Mouse (Mus musculus): ENCODE results near the gene Ddit4. TPM values are rescaled to one million over a fixed set of nuclear protein-coding genes. Genes with fewer than 3 reads are reported as not detected.
"Not testable (repeated sequence)": the region's sequence is repeated elsewhere in the genome, so short reads cannot be mapped to it uniquely, and the experiment has no call there.

The Ddit4 gene
- polyA plus RNA-seq (2012; fragmentation: generic; extraction: Trizol) = 266 TPM

DNA sequence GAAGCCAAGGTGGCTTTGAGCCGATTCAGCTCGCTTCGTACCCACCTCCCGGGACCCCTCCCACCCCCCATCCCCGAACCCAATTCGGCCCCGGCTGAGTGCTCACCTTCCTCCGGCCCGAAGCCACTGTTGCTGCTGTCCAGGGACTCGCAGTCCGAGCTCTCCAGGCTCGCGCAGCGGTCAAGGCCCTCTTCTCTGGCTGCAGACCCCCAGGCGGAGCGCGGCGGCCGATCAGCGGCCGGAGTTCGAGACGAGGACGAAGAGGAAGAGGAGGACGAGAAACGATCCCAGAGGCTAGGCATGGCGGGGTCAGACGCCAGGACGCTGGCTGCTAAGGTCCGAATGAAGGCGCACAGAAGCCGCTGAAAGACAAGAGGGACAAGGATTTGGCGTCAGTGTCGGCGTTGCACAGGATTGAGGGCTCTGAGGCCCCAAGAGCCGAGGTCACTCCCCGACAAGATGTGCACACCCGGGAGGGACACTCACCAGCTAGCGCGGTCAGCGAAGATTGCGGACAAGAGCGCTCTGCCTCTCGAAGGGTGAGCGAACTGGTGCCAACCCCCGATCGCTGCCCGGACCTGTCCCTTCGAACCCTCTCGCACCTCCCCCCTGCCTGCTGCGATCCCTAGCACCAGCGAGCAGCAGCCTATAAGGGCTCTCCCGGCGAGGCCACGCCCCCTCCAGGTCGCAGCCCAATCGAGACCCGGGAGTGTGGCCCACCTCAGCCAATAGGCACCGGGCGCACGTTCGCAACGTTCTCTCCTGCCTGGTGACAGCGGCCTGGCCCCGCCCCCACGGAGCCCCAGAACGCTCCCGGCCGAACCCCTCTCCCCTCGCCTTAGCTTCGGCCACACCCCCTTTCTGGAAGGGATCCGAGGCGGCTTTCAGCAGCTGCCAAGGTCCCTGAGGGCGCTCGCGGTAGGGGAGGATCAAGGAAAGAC lies at the start of gene Ddit4:
Ddit4 (minus strand) TSS at position 624 of the 941 bp plus-strand sequence.
- Histone ChIP-seq H3ac (ENCODE audit: control insufficient read depth, insufficient read length) (peak within 1 kb of the TSS; percentile 84), H3K36me3 (ENCODE audit: control insufficient read depth, insufficient read depth) (peaks cover 15% of the 10 kb centered on the region), H3K79me2 (ENCODE audit: control insufficient read depth, insufficient read depth) (peaks cover 29% of the 10 kb centered on the region), H3K4me2 (ENCODE audit: low read depth) (peak within 1 kb of the TSS; percentile 85), H3K4me3 (peak within 1 kb of the TSS; percentile 98), H3K27me3 (ENCODE audit: control insufficient read depth, insufficient read depth, insufficient read length) (no peaks in the 10 kb centered on the region)
- TF ChIP-seq POLR2AphosphoS2 (IDR thresholded peaks at IDR 0.05; ENCODE audit: insufficient read length, low read depth) (peak; percentile 100), E2F4 (IDR thresholded peaks at IDR 0.05; ENCODE audit: insufficient read depth) (no peak), USF1 (IDR thresholded peaks at IDR 0.05; ENCODE audit: low read depth) (no peak), MYOD1 (IDR thresholded peaks at IDR 0.05; ENCODE audit: control insufficient read depth in 1 of 3, insufficient read length in 2 of 3, low read depth in 2 of 3) (peak in 2 of 3 experiments; percentile 59 to 70), MYOG (IDR thresholded peaks at IDR 0.05; ENCODE audit: control insufficient read depth in 1 of 3, insufficient read depth in 1 of 3, insufficient read length in 2 of 3, low read depth in 2 of 3) (peak; percentile 3 to 77 (median 22)), MAX (IDR thresholded peaks at IDR 0.05; ENCODE audit: low read depth) (no peak), POLR2A (IDR thresholded peaks at IDR 0.05; ENCODE audit: insufficient read length, low read depth) (peak; percentile 100), REST (IDR thresholded peaks at IDR 0.05; ENCODE audit: insufficient read depth, insufficient read length) (peak; percentile 53), SRF (IDR thresholded peaks at IDR 0.05; ENCODE audit: control insufficient read depth, insufficient read length, low read depth) (peak; percentile 69), CEBPB (IDR thresholded peaks at IDR 0.05; ENCODE audit: insufficient read depth, poor library complexity, severe bottlenecking) (no peak), TCF3 (IDR thresholded peaks at IDR 0.05; ENCODE audit: insufficient read length, low read depth) (no peak), TCF12 (IDR thresholded peaks at IDR 0.05; ENCODE audit: insufficient read depth, poor library complexity, severe bottlenecking) (peak; percentile 20)

DNA sequence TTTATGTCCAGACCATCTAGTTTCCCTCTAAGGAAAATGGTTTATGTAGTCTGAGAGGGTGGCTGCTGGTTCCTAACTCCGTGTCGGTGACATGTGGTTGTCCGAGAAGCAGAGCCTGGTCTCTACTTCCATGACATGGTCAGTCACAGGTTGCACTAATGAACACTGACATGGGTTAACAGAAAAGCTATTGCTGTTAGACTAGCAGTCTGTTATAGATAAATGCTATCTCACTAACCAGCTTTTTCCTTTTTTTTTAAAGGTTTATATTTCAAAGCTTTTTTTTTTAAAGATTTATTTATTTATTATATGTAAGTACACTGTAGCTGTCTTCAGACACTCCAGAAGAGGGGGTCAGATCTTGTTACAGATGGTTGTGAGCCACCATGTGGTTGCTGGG lies 47.4 kb upstream of the Ddit4 start:
- H3K79me2 ChIP-seq (ENCODE audit: control insufficient read depth, insufficient read depth) = peaks cover 55% of the 10 kb centered on the region
- H3K4me3 ChIP-seq = no peak overlapping the region
- no peak overlapping the region for H3K4me2 ChIP-seq (ENCODE audit: low read depth)
- no peak overlapping the region for H3ac ChIP-seq (ENCODE audit: control insufficient read depth, insufficient read length)
- TF ChIP-seq POLR2AphosphoS2 (IDR thresholded peaks at IDR 0.05; ENCODE audit: insufficient read length, low read depth) (no peak), MYOD1 (IDR thresholded peaks at IDR 0.05; ENCODE audit: control insufficient read depth in 1 of 3, insufficient read length in 2 of 3, low read depth in 2 of 3) (no peak), E2F4 (IDR thresholded peaks at IDR 0.05; ENCODE audit: insufficient read depth) (no peak), SRF (IDR thresholded peaks at IDR 0.05; ENCODE audit: control insufficient read depth, insufficient read length, low read depth) (no peak), MYOG (IDR thresholded peaks at IDR 0.05; ENCODE audit: control insufficient read depth in 1 of 3, insufficient read depth in 1 of 3, insufficient read length in 2 of 3, low read depth in 2 of 3) (no peak), CEBPB (IDR thresholded peaks at IDR 0.05; ENCODE audit: insufficient read depth, poor library complexity, severe bottlenecking) (no peak), MAX (IDR thresholded peaks at IDR 0.05; ENCODE audit: low read depth) (no peak), TCF3 (IDR thresholded peaks at IDR 0.05; ENCODE audit: insufficient read length, low read depth) (no peak), POLR2A (IDR thresholded peaks at IDR 0.05; ENCODE audit: insufficient read length, low read depth) (no peak), TCF12 (IDR thresholded peaks at IDR 0.05; ENCODE audit: insufficient read depth, poor library complexity, severe bottlenecking) (no peak), USF1 (IDR thresholded peaks at IDR 0.05; ENCODE audit: low read depth) (no peak), REST (IDR thresholded peaks at IDR 0.05; ENCODE audit: insufficient read depth, insufficient read length) (no peak)
- no peaks in the 10 kb centered on the region for H3K27me3 ChIP-seq (ENCODE audit: control insufficient read depth, insufficient read depth, insufficient read length)
- H3K36me3 ChIP-seq (ENCODE audit: control insufficient read depth, insufficient read depth) = peaks cover 16% of the 10 kb centered on the region

DNA sequence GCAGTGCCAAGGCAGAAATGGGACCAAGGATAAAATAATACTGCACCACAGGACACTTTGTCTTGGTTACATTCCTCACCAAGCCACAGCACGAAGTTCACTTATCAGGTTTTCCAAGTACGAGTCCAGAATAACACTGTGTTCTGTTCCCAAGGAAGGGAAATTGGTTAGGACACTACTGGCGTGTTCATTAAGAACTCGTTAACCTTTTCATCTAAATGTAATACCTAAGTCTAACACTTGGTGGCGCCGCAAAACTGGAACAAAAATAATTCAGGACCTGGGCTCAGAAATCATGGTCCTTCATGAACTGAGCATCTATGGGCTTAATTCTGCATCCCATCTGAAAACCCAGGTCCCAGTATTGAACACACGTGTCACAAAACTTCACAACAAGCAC lies 46.0 kb upstream of the Ddit4 start:
- Histone ChIP-seq H3K79me2 (ENCODE audit: control insufficient read depth, insufficient read depth) (peaks cover 68% of the 10 kb centered on the region), H3K27me3 (ENCODE audit: control insufficient read depth, insufficient read depth, insufficient read length) (no peaks in the 10 kb centered on the region), H3K4me2 (ENCODE audit: low read depth) (no peak overlapping the region), H3ac (ENCODE audit: control insufficient read depth, insufficient read length) (no peak overlapping the region), H3K36me3 (ENCODE audit: control insufficient read depth, insufficient read depth) (peaks cover 23% of the 10 kb centered on the region), H3K4me3 (no peak overlapping the region)
- TF ChIP-seq REST (IDR thresholded peaks at IDR 0.05; ENCODE audit: insufficient read depth, insufficient read length) (no peak), MYOD1 (IDR thresholded peaks at IDR 0.05; ENCODE audit: control insufficient read depth in 1 of 3, insufficient read length in 2 of 3, low read depth in 2 of 3) (no peak), MAX (IDR thresholded peaks at IDR 0.05; ENCODE audit: low read depth) (no peak), POLR2A (IDR thresholded peaks at IDR 0.05; ENCODE audit: insufficient read length, low read depth) (no peak), MYOG (IDR thresholded peaks at IDR 0.05; ENCODE audit: control insufficient read depth in 1 of 3, insufficient read depth in 1 of 3, insufficient read length in 2 of 3, low read depth in 2 of 3) (no peak), TCF12 (IDR thresholded peaks at IDR 0.05; ENCODE audit: insufficient read depth, poor library complexity, severe bottlenecking) (no peak)

DNA sequence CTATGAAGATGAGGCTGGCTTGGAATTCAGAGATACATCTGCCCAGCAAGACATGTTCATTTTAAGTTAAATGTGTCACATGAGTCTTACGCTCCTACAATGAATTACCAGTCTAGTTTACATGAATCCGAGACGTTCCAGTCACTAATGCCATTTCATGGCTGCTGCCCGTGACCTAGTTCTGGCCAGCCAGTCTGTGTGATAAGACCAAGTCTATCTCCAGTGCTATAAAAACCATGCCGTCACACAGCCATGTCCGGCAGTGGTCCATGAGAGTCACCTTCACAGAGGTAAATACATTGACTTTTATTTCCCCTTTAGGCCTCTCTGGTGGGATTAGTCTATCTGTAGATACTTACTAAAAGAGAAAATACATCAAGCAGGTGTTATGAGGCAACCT lies 44.3 kb upstream of the Ddit4 start:
- Histone ChIP-seq H3K36me3 (ENCODE audit: control insufficient read depth, insufficient read depth) (peaks cover 23% of the 10 kb centered on the region), H3K79me2 (ENCODE audit: control insufficient read depth, insufficient read depth) (peaks cover 60% of the 10 kb centered on the region), H3K4me2 (ENCODE audit: low read depth) (no peak overlapping the region), H3ac (ENCODE audit: control insufficient read depth, insufficient read length) (no peak overlapping the region), H3K4me3 (no peak overlapping the region), H3K27me3 (ENCODE audit: control insufficient read depth, insufficient read depth, insufficient read length) (no peaks in the 10 kb centered on the region)
- TF ChIP-seq TCF3 (IDR thresholded peaks at IDR 0.05; ENCODE audit: insufficient read length, low read depth) (no peak), E2F4 (IDR thresholded peaks at IDR 0.05; ENCODE audit: insufficient read depth) (no peak), POLR2A (IDR thresholded peaks at IDR 0.05; ENCODE audit: insufficient read length, low read depth) (no peak), TCF12 (IDR thresholded peaks at IDR 0.05; ENCODE audit: insufficient read depth, poor library complexity, severe bottlenecking) (no peak), CEBPB (IDR thresholded peaks at IDR 0.05; ENCODE audit: insufficient read depth, poor library complexity, severe bottlenecking) (no peak), SRF (IDR thresholded peaks at IDR 0.05; ENCODE audit: control insufficient read depth, insufficient read length, low read depth) (no peak), REST (IDR thresholded peaks at IDR 0.05; ENCODE audit: insufficient read depth, insufficient read length) (no peak), USF1 (IDR thresholded peaks at IDR 0.05; ENCODE audit: low read depth) (no peak)

DNA sequence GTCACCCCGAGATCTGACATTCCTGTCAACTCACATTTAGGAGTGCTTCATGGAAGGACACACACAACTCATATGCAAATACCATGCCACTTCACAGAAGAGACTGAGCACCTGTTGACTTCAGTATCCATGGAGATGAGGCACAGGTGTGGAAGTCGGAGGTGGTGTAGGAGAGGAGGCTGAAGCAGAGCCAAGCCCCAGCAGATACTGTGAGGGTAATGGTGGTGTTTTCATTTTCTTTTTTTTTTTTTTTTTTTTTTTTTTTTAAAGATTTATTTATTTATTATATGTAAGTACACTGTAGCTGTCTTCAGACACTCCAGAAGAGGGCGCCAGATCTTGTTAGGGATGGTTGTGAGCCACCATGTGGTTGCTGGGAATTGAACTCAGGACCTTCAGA lies 42.2 kb upstream of the Ddit4 start:
- H3K27me3 ChIP-seq (ENCODE audit: control insufficient read depth, insufficient read depth, insufficient read length); H3ac ChIP-seq (ENCODE audit: control insufficient read depth, insufficient read length); H3K4me3 ChIP-seq; H3K4me2 ChIP-seq (ENCODE audit: low read depth): not testable (repeated sequence)
- peaks cover 29% of the 10 kb centered on the region for H3K36me3 ChIP-seq (ENCODE audit: control insufficient read depth, insufficient read depth)
- peaks cover 41% of the 10 kb centered on the region for H3K79me2 ChIP-seq (ENCODE audit: control insufficient read depth, insufficient read depth)
